Mouse (Mus musculus): ENCODE measurements at regions not wholly inside any gene's neighbourhood (a gene's known extent, or its start where the extent isn't known, plus 50 kb on each side); places are given as distances from the start of the nearest gene placed in this dataset.
A peak's percentile ranks its signal among the peaks of the same experiment; 100 is the strongest.

DNA sequence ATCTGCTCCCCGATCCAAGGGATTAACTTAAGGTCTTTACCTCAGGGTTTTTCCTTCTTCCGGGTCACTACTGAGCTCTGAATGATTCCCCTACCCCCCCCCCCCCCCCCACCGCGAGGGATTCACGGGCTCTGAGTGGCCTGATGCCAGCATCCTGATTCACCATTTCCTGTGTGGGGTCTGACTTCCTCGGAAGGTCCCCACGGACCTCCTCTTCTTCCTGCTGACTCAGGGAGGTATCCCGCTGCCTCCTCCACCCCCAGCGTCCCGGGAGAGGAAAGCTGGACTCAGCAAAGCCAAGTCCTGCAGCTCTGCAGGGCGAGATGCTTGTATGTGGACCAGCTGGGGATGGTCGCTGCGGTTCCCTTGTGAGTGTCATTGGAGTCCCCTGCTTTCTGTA, 110.5 kb upstream of the Zfp217 start:
- H3K4me3 ChIP-seq (ENCODE audit: low read depth, low read length): no peak overlapping the region
- H3K27me3 ChIP-seq (ENCODE audit: control insufficient read depth, insufficient read depth, low read length): no peaks in the 10 kb centered on the region
- ATAC-seq (ENCODE audit: insufficient read depth, low read depth) (peak; percentile 59; the same call in 1 of the 2 replicates), DNase-seq (ENCODE audit: low spot score) (peak; percentile 52)
- H3K9ac ChIP-seq (replicated peaks; ENCODE audit: low read depth, low read length): no peak overlapping the region
- H3K4me2 ChIP-seq (ENCODE audit: low read depth, low read length): no peak overlapping the region
- 53% methylated on average over 12 of the region's 13 CpGs for WGBS
- H3K36me3 ChIP-seq (replicated peaks; ENCODE audit: control insufficient read depth, insufficient read depth, low read length): no peaks in the 10 kb centered on the region
- TF ChIP-seq CTCF (IDR thresholded peaks at IDR 0.05; ENCODE audit: low read depth) (no peak), EP300 (IDR thresholded peaks at IDR 0.05; ENCODE audit: low read depth) (no peak)
- H3K27ac ChIP-seq (ENCODE audit: low read depth): no peak overlapping the region
- H3K9me3 ChIP-seq (replicated peaks; ENCODE audit: control insufficient read depth, low read length): no peaks in the 10 kb centered on the region
- H3K4me1 ChIP-seq (ENCODE audit: control insufficient read depth, insufficient read depth): no peaks in the 10 kb centered on the region

DNA sequence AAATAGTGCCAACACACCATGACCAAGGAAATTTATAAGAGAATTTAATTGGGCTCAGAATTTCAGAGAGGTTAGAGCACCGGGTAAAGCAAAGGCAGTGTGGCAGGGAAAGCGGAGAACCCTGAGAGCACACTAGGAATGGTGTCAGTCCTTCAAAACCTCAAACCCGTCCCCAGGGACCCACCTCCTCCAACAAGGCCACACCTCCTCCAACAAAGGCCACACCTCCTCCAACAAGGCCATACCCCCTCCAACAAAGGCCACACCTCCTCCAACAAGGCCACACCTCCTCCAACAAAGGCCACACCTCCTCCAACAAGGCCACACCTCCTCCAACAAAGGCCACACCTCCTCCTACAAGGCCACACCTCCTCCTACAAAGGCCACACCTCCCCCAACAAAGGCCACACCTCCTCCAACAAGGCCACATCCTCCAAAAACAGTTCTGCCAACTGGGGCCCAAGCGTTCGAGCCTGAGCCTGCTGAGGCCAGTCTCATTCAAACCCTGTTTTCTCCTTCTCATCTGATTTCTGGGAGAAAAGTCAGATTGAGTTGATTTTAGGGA, 109.8 kb upstream of the Zfp217 start:
- Histone ChIP-seq H3K36me3 (replicated peaks; ENCODE audit: control insufficient read depth, insufficient read depth, low read length) (no peaks in the 10 kb centered on the region), H3K4me1 (ENCODE audit: control insufficient read depth, insufficient read depth) (no peaks in the 10 kb centered on the region), H3K9ac (replicated peaks; ENCODE audit: low read depth, low read length) (no peak overlapping the region), H3K4me3 (ENCODE audit: low read depth, low read length) (no peak overlapping the region), H3K4me2 (ENCODE audit: low read depth, low read length) (no peak overlapping the region), H3K9me3 (replicated peaks; ENCODE audit: control insufficient read depth, low read length) (no peaks in the 10 kb centered on the region), H3K27ac (ENCODE audit: low read depth) (no peak overlapping the region), H3K27me3 (ENCODE audit: control insufficient read depth, insufficient read depth, low read length) (no peaks in the 10 kb centered on the region)
- 76% methylated on average over 5 of the region's 5 CpGs for WGBS
- DNase-seq (ENCODE audit: low spot score): no peak
- TF ChIP-seq EP300 (IDR thresholded peaks at IDR 0.05; ENCODE audit: low read depth) (no peak), CTCF (IDR thresholded peaks at IDR 0.05; ENCODE audit: low read depth) (no peak)
- no peak for ATAC-seq (ENCODE audit: insufficient read depth, low read depth)

DNA sequence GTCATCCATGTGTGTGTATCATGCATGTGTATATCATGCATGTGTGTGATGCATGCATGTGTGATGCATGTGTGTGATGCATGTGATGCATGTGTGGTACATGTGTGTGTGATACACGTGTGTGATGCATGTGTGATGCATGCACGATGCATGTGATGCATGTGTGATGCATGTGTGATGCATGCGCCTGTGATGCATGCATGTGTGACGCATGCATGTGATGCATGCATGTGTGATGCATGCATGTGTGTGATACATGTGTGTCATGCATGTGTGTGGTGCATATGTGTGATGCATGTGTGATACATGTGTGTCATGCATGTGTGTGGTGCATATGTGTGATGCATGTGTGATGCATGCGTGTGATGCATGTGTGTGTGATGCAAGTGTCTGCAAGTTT, 108.1 kb upstream of the Zfp217 start:
- ATAC-seq (ENCODE audit: insufficient read depth, low read depth) (no peak), DNase-seq (ENCODE audit: low spot score) (no peak)
- H3K4me1 ChIP-seq (ENCODE audit: control insufficient read depth, insufficient read depth): no peaks in the 10 kb centered on the region
- H3K27me3 ChIP-seq (ENCODE audit: control insufficient read depth, insufficient read depth, low read length): no peaks in the 10 kb centered on the region
- H3K4me3 ChIP-seq (ENCODE audit: low read depth, low read length): no peak overlapping the region
- H3K9ac ChIP-seq (replicated peaks; ENCODE audit: low read depth, low read length): no peak overlapping the region
- WGBS: 92% methylated on average over 5 of the region's 5 CpGs
- no peak for TF ChIP-seq CTCF (IDR thresholded peaks at IDR 0.05; ENCODE audit: low read depth)
- TF ChIP-seq EP300 (IDR thresholded peaks at IDR 0.05; ENCODE audit: low read depth): no peak
- H3K4me2 ChIP-seq (ENCODE audit: low read depth, low read length): no peak overlapping the region
- no peaks in the 10 kb centered on the region for H3K36me3 ChIP-seq (replicated peaks; ENCODE audit: control insufficient read depth, insufficient read depth, low read length)
- H3K9me3 ChIP-seq (replicated peaks; ENCODE audit: control insufficient read depth, low read length): no peaks in the 10 kb centered on the region
- H3K27ac ChIP-seq (ENCODE audit: low read depth): no peak overlapping the region

DNA sequence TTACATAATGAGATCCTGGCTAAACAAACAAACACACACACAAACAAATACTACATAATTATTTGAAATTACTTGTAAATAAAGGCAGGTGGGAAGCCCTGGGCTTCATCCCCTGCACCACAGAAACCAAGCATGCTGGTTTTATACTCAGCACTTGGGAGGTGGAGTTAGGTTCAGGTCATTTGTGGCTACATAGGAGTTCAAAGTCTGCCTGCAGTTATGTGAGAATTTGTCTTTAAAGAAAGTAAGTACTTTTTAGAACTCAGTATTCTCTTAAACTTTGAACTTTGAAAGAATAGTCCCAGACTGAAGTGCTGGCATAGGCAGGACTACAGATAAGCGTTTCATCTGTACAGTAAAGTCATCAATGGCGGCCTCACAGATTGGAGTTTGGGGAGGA, 107.6 kb upstream of the Zfp217 start:
- TF ChIP-seq EP300 (IDR thresholded peaks at IDR 0.05; ENCODE audit: low read depth) (no peak), CTCF (IDR thresholded peaks at IDR 0.05; ENCODE audit: low read depth) (no peak)
- H3K4me2 ChIP-seq (ENCODE audit: low read depth, low read length): no peak overlapping the region
- no peak overlapping the region for H3K4me3 ChIP-seq (ENCODE audit: low read depth, low read length)
- WGBS: 91% methylated on average over 2 of the region's 2 CpGs
- DNase-seq (ENCODE audit: low spot score): no peak
- H3K9me3 ChIP-seq (replicated peaks; ENCODE audit: control insufficient read depth, low read length): no peaks in the 10 kb centered on the region
- H3K36me3 ChIP-seq (replicated peaks; ENCODE audit: control insufficient read depth, insufficient read depth, low read length): no peaks in the 10 kb centered on the region
- no peaks in the 10 kb centered on the region for H3K4me1 ChIP-seq (ENCODE audit: control insufficient read depth, insufficient read depth)
- no peak for ATAC-seq (ENCODE audit: insufficient read depth, low read depth)
- no peaks in the 10 kb centered on the region for H3K27me3 ChIP-seq (ENCODE audit: control insufficient read depth, insufficient read depth, low read length)
- no peak overlapping the region for H3K27ac ChIP-seq (ENCODE audit: low read depth)
- no peak overlapping the region for H3K9ac ChIP-seq (replicated peaks; ENCODE audit: low read depth, low read length)

DNA sequence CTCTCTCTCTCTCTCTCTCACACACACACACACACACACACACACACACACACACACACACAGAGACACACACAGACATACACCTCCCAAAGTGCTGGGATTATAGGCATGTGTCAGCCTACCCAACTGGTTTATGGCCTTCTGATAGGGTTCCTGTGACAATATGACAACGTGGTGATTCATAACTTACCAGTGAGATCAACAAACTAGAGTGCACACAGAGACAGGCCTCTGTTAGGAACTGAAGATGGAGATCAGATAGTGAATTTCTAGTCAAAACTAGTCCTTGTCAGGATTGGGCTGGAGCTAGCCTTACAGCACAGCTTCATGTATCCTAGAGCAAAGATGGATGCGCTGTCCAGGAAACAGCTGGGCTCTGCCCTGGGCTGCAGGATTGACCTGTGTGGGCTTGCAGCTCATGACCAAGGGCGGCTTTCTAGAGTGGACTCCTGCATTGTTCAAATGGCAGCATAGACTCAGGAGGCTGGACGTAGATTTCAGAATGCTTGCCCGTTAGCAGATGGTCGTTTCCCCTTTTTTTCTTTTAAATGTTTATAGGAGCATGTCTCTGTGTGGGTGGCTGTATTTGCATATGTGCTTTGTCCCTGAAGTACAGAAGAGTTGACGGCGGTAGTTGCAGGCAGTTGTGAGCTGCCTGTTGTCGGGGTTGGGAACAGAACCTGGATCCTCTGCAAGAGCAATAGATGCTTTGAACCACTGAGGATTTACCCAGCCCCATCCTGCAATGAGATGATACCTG, 106.0 kb upstream of the Zfp217 start:
- H3K36me3 ChIP-seq (replicated peaks; ENCODE audit: control insufficient read depth, insufficient read depth, low read length): no peaks in the 10 kb centered on the region
- H3K27ac ChIP-seq (ENCODE audit: low read depth): no peak overlapping the region
- no peak overlapping the region for H3K9ac ChIP-seq (replicated peaks; ENCODE audit: low read depth, low read length)
- no peak overlapping the region for H3K4me2 ChIP-seq (ENCODE audit: low read depth, low read length)
- H3K4me3 ChIP-seq (ENCODE audit: low read depth, low read length): no peak overlapping the region
- ATAC-seq (ENCODE audit: insufficient read depth, low read depth) (no peak), DNase-seq (ENCODE audit: low spot score) (no peak)
- no peaks in the 10 kb centered on the region for H3K9me3 ChIP-seq (replicated peaks; ENCODE audit: control insufficient read depth, low read length)
- no peak for TF ChIP-seq EP300 (IDR thresholded peaks at IDR 0.05; ENCODE audit: low read depth)
- TF ChIP-seq CTCF (IDR thresholded peaks at IDR 0.05; ENCODE audit: low read depth): no peak
- no peaks in the 10 kb centered on the region for H3K27me3 ChIP-seq (ENCODE audit: control insufficient read depth, insufficient read depth, low read length)
- H3K4me1 ChIP-seq (ENCODE audit: control insufficient read depth, insufficient read depth): no peaks in the 10 kb centered on the region
- 73% methylated on average over 9 of the region's 9 CpGs for WGBS

Data from heart, postnatal 0 days (tissue).